Mouse (Mus musculus) C2C12 (cell line): ENCODE results near the gene Rab5c. TPM values are rescaled to one million over a fixed set of nuclear protein-coding genes. Genes with fewer than 3 reads are reported as not detected.

Experiments used
- H3K27me3 ChIP-seq: one replicate; pipeline ENCODE4 v1.6.1; 2011; ENCODE audit not compliant: control insufficient read depth, insufficient read depth, insufficient read length
- H3K36me3 ChIP-seq: one replicate; pipeline ENCODE4 v1.6.1; 2011; ENCODE audit not compliant: control insufficient read depth, insufficient read depth
- H3K4me3 ChIP-seq: one replicate; pipeline ENCODE4 v1.5.1; 2011; ENCODE audit warnings: mild to moderate bottlenecking, control low read depth; ENCODE audit not compliant: poor library complexity, insufficient read depth, severe bottlenecking
- H3K79me2 ChIP-seq: one replicate; pipeline ENCODE4 v1.6.1; 2011; ENCODE audit not compliant: control insufficient read depth, insufficient read depth
- H3K79me3 ChIP-seq: one replicate; pipeline ENCODE4 v1.6.1; 2011; ENCODE audit warnings: low read depth, control low read depth
- H3ac ChIP-seq: one replicate; pipeline ENCODE3; 2011; ENCODE audit warnings: low read depth; ENCODE audit not compliant: control insufficient read depth, insufficient read length
- CEBPB ChIP-seq: IDR thresholded peaks from one replicate; pipeline ENCODE4 v1.6.1; 2011; ENCODE audit warnings: low read depth, mild to moderate bottlenecking, control low read depth, moderate library complexity
- CTCF ChIP-seq: IDR thresholded peaks from one replicate; pipeline ENCODE4 v1.5.1; 2011; ENCODE audit not compliant: control insufficient read depth, insufficient read depth, insufficient read length
- FOSL1 ChIP-seq: IDR thresholded peaks from one replicate; pipeline ENCODE4 v1.8.0; 2011; ENCODE audit warnings: mild to moderate bottlenecking, low read length; ENCODE audit not compliant: poor library complexity, insufficient read depth, severe bottlenecking
- MAX ChIP-seq: IDR thresholded peaks from one replicate; pipeline ENCODE4 v1.6.1; 2011; ENCODE audit warnings: mild to moderate bottlenecking, control low read depth
- MYOD1 ChIP-seq: IDR thresholded peaks from one replicate; pipeline ENCODE4 v1.6.1; 2011; ENCODE audit warnings: low read depth; ENCODE audit not compliant: control insufficient read depth, insufficient read length
- MYOG ChIP-seq: IDR thresholded peaks from one replicate; pipeline ENCODE4 v1.6.1; 2011; ENCODE audit not compliant: control insufficient read depth, insufficient read length; ENCODE audit errors: extremely low read depth
- USF1 ChIP-seq: IDR thresholded peaks from one replicate; pipeline ENCODE4 v1.6.1; 2011; ENCODE audit warnings: low read depth, mild to moderate bottlenecking, control low read depth, moderate library complexity
- polyA plus RNA-seq: library from polyadenylated mRNA; unstranded; fragments of >200 nt; fragmentation: generic; extraction: Trizol; gene quantifications from one replicate; pipeline ENCODE4 v1.2.1, GENCODE M21; 2012; ENCODE audit warnings: missing spikeins

Gene Rab5c
- polyA plus RNA-seq, 1 experiment: 136 TPM

DNA sequence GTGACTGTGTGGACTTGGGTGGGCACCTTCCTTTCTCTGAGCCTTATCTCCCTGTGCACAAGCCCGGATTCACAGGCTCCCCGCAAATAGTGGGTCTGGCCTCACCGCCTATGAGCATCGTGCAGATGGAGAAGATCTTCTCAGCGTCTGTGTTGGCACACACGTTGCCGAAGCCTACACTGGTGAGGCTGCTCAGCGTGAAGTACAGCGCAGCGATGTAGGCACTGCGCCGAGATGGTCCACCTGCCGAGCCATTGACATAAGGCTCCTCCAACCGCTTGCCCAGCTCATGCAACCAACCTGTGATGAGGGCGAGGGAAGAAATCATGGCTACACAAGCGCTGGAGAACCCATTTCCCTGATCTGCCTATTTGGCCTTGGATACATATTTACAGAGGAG lies 12.1 kb upstream of the Rab5c start:
- H3ac ChIP-seq: no peak overlapping the region
- no peaks in the 10 kb centered on the region for H3K36me3 ChIP-seq
- H3K27me3 ChIP-seq: peaks cover 84% of the 10 kb centered on the region
- no peak overlapping the region for H3K4me3 ChIP-seq
- no peaks in the 10 kb centered on the region for H3K79me2 ChIP-seq
- no peaks in the 10 kb centered on the region for H3K79me3 ChIP-seq
- TF ChIP-seq CEBPB (no peak), MYOG (no peak), USF1 (no peak), FOSL1 (no peak), MAX (no peak), MYOD1 (no peak), CTCF (no peak)

GRCm38 (mm10) chr11:100749469-100749868 lies 11.5 kb upstream of the Rab5c start:
- H3K27me3 ChIP-seq: peaks cover 78% of the 10 kb centered on the region
- H3K4me3 ChIP-seq: no peak overlapping the region
- H3K36me3 ChIP-seq: no peaks in the 10 kb centered on the region
- H3K79me3 ChIP-seq: no peaks in the 10 kb centered on the region
- no peak overlapping the region for H3ac ChIP-seq
- TF ChIP-seq MYOG (no peak), CTCF (no peak), USF1 (no peak), MYOD1 (no peak), CEBPB (no peak), MAX (no peak), FOSL1 (no peak)
- no peaks in the 10 kb centered on the region for H3K79me2 ChIP-seq

DNA sequence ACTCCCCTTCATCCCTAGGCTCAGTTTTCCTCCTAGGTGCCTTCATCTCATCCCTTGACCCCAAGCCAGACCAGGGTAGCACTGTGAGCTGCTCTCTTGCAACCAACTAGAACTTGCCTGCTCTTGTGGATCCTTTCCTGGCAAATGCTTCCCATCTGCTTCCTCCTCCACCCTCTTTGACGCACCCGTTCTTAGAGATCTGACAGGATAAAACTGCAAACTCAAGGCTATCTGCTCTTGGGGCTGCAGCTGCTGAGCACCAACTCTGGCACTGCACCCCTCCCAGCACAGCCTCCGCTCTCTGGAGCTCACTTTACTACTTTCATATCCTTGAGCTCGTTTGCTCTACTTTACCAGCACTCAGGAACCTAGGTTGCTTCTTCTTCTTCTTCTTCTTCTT lies 10.6 kb upstream of the Rab5c start:
- no peaks in the 10 kb centered on the region for H3K79me2 ChIP-seq
- H3ac ChIP-seq: no peak overlapping the region
- peak overlapping the region; percentile 11 for H3K4me3 ChIP-seq
- TF ChIP-seq USF1 (no peak), MAX (no peak), MYOG (no peak), CEBPB (no peak), FOSL1 (no peak), CTCF (no peak), MYOD1 (no peak)
- H3K27me3 ChIP-seq: peaks cover 73% of the 10 kb centered on the region
- H3K79me3 ChIP-seq: no peaks in the 10 kb centered on the region
- H3K36me3 ChIP-seq: no peaks in the 10 kb centered on the region

GRCm38 (mm10) chr11:100747114-100747513 lies 9.1 kb upstream of the Rab5c start:
- H3ac ChIP-seq: no peak overlapping the region
- H3K27me3 ChIP-seq: peaks cover 65% of the 10 kb centered on the region
- TF ChIP-seq FOSL1 (no peak), MYOD1 (no peak), USF1 (no peak), CTCF (no peak), CEBPB (no peak), MAX (no peak), MYOG (no peak)
- no peaks in the 10 kb centered on the region for H3K79me3 ChIP-seq
- no peaks in the 10 kb centered on the region for H3K79me2 ChIP-seq
- no peaks in the 10 kb centered on the region for H3K36me3 ChIP-seq
- no peak overlapping the region for H3K4me3 ChIP-seq

DNA sequence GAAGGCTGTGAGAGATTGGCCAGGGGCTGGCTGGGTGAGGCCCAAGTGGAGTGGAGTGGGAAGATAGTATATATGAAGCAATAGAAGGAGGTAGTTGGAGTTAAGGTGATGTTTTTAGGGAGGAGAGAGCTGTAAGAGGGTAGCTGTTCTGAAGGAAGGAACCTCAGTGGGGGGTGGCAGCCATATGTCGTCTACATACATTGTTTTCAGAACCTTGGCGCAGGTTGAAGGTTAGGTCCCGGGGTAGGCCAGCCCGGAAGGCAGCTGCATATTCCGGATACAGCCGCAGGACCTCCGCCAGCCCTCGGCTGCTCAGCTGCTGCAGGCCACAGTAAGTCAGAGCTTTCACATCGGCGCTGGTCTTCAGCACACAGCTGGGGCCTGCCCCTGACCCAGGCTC lies 8.5 kb upstream of the Rab5c start:
- no peak overlapping the region for H3K4me3 ChIP-seq
- TF ChIP-seq MAX (no peak), USF1 (no peak), CEBPB (no peak), MYOG (no peak), MYOD1 (no peak), FOSL1 (no peak), CTCF (no peak)
- peaks cover 59% of the 10 kb centered on the region for H3K27me3 ChIP-seq
- no peaks in the 10 kb centered on the region for H3K79me2 ChIP-seq
- H3K36me3 ChIP-seq: no peaks in the 10 kb centered on the region
- no peaks in the 10 kb centered on the region for H3K79me3 ChIP-seq
- no peak overlapping the region for H3ac ChIP-seq

DNA sequence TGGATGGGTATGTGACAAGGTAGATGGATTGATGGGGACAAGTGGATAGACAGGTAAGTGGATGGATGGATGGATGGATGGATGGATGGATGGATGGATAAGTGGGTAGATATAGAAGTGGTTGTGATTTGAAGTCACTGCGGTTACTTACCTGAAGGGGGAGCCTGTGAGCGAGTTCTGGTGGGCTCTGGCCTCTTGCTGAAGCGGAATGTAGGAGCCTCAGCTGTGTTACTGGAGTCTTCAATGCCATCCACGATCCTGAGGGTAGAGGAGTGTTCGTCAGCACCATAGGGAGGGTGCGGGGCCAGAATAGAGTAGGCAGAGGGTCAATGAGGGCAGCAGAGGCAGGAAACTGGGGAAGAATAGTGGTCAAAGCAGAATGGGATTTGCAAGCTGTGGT lies 7.1 kb upstream of the Rab5c start:
- Histone ChIP-seq H3K4me3 (no peak overlapping the region), H3K27me3 (peaks cover 50% of the 10 kb centered on the region), H3K79me2 (no peaks in the 10 kb centered on the region), H3K79me3 (no peaks in the 10 kb centered on the region), H3K36me3 (no peaks in the 10 kb centered on the region), H3ac (no peak overlapping the region)
- TF ChIP-seq MAX: no peak
- TF ChIP-seq USF1: no peak
- TF ChIP-seq CTCF: no peak
- no peak for TF ChIP-seq FOSL1
- no peak for TF ChIP-seq MYOG
- TF ChIP-seq CEBPB: no peak
- no peak for TF ChIP-seq MYOD1
